Comparison of ENCODE assay signal across 9 mouse cellular contexts in genomic region chr6:50526597-50527024, GRCm38 (mm10). TPM values are rescaled to one million over a fixed set of nuclear protein-coding genes. Genes with fewer than 3 reads are reported as not detected.
DNase-seq lines count a peak whose midpoint lies in the region; ATAC-seq and TF ChIP-seq lines count a peak whose summit lies in the region.
"Had no signal": no experiment of that assay in that cellular context is flagged by ENCODE, and none has a peak within 500 bp of the region (broad histone marks: within the 10 kb centered on the region; RNA-seq: fewer than 3 reads in every experiment).

No protein-coding gene starts in this region.

- peak; percentile 57 for DNase-seq in kidney, adult 11 months
- peak; percentile 82 for DNase-seq in adrenal gland, postnatal 14 days
- DNase-seq in embryo, embryonic 11.5 days (ENCODE audit: low read depth, low spot score): peak; percentile 65
- peak; percentile 78 to 81 for DNase-seq in left cerebral cortex, adult 18-20 months (ENCODE audit: low spot score in 2 of 2)
- peak; percentile 65 for DNase-seq in stomach, postnatal 0 days (ENCODE audit: low spot score)

- 33% methylated on average over 7 of the region's 7 CpGs for WGBS in kidney, embryonic 15.5 days
- 18% methylated on average over 7 of the region's 7 CpGs for WGBS in midbrain, embryonic 15.5 days
- 27% methylated on average over 7 of the region's 7 CpGs for WGBS in stomach, postnatal 0 days

- TF ChIP-seq EP300 in stomach, postnatal 0 days (optimal IDR thresholded peaks at IDR 0.05): no peak

- no peak overlapping the region for H3K4me2 ChIP-seq in kidney, embryonic 15.5 days
- H3K4me2 ChIP-seq in midbrain, embryonic 15.5 days: no peak overlapping the region
- H3K4me2 ChIP-seq in stomach, postnatal 0 days (replicated peaks; ENCODE audit: low read depth): no peak overlapping the region

- peaks cover 7% of the 10 kb centered on the region for H3K4me1 ChIP-seq in kidney, embryonic 15.5 days
- peaks cover 3% of the 10 kb centered on the region for H3K4me1 ChIP-seq in midbrain, embryonic 15.5 days
- no peaks in the 10 kb centered on the region for H3K4me1 ChIP-seq in stomach, postnatal 0 days (replicated peaks; ENCODE audit: control insufficient read depth, insufficient read depth)

- no peak overlapping the region for H3K9ac ChIP-seq in kidney, embryonic 15.5 days
- no peak overlapping the region for H3K9ac ChIP-seq in midbrain, embryonic 15.5 days
- no peak overlapping the region for H3K9ac ChIP-seq in stomach, postnatal 0 days (ENCODE audit: low read length)

- no peaks in the 10 kb centered on the region for H3K36me3 ChIP-seq in kidney, embryonic 15.5 days
- H3K36me3 ChIP-seq in midbrain, embryonic 15.5 days (replicated peaks): no peaks in the 10 kb centered on the region
- H3K36me3 ChIP-seq in stomach, postnatal 0 days (ENCODE audit: control insufficient read depth, insufficient read depth, low read length): no peaks in the 10 kb centered on the region

- H3K27ac ChIP-seq in kidney, embryonic 15.5 days: no peak overlapping the region
- no peak overlapping the region for H3K27ac ChIP-seq in midbrain, embryonic 15.5 days
- no peak overlapping the region for H3K27ac ChIP-seq in stomach, postnatal 0 days (replicated peaks)

- TF ChIP-seq CTCF in stomach, postnatal 0 days (IDR thresholded peaks at IDR 0.05; ENCODE audit: low read depth): peak; percentile 97

- no peak for ATAC-seq in kidney, embryonic 15.5 days (replicated peaks; ENCODE audit: low FRiP score)
- ATAC-seq in hematopoietic stem cell, adult 5-6 weeks (replicated peaks in 1 of 2; ENCODE audit: insufficient read depth in 1 of 2, low FRiP score in 2 of 2, low TSS enrichment in 1 of 2, low read depth in 1 of 2, poor library complexity in 2 of 2, severe bottlenecking in 2 of 2): peak; percentile 62 to 73; a peak in 3 of 4 replicates
- peak; percentile 62; the same call in 1 of the 2 replicates for ATAC-seq in midbrain, embryonic 15.5 days (replicated peaks)
- 0 out of 2 replicates have a peak, but pooled peaks have one; percentile 48 for ATAC-seq in stomach, postnatal 0 days (ENCODE audit: low FRiP score, low TSS enrichment)

- no peaks in the 10 kb centered on the region for H3K9me3 ChIP-seq in kidney, embryonic 15.5 days (replicated peaks)
- no peaks in the 10 kb centered on the region for H3K9me3 ChIP-seq in midbrain, embryonic 15.5 days
- H3K9me3 ChIP-seq in stomach, postnatal 0 days (ENCODE audit: control insufficient read depth, low read length): no peaks in the 10 kb centered on the region

- H3K4me3 ChIP-seq in kidney, embryonic 15.5 days (replicated peaks): no peak overlapping the region
- no peak overlapping the region for H3K4me3 ChIP-seq in midbrain, embryonic 15.5 days
- no peak overlapping the region for H3K4me3 ChIP-seq in stomach, postnatal 0 days (ENCODE audit: low read depth, low read length)
- H3K4me3 ChIP-seq: erythroblast, embryonic 14.5 days had no signal

- H3K27me3 ChIP-seq in kidney, embryonic 15.5 days: no peaks in the 10 kb centered on the region
- no peaks in the 10 kb centered on the region for H3K27me3 ChIP-seq in midbrain, embryonic 15.5 days (replicated peaks)
- no peaks in the 10 kb centered on the region for H3K27me3 ChIP-seq in stomach, postnatal 0 days (ENCODE audit: control insufficient read depth, insufficient read depth, low read length)

RNA-seq across cellular contexts. Expression of gene Cycs, which starts 39.7 kb away (rescaled TPM):
- polyA plus RNA-seq in kidney, embryonic 15.5 days (2015; fragmentation: Nextera tagmentation; extraction: Ambion mirVana): 79.5 and 88.2 TPM in 2 replicates
- 110 and 115 TPM in 2 replicates for total RNA-seq in adrenal gland, postnatal 14 days (2021)
- total RNA-seq in hematopoietic stem cell, adult 5-6 weeks (2017): 71.9 and 119 TPM in 2 replicates
- 10 to 100 TPM; 42.4 to 43.2 TPM for total RNA-seq in left cerebral cortex, adult 18-20 months (2021)
- polyA plus RNA-seq in midbrain, embryonic 15.5 days (2015; fragmentation: Nextera tagmentation; extraction: Ambion mirVana): 65.9 and 67.7 TPM in 2 replicates
- 79.1 and 84.4 TPM in 2 replicates for polyA plus RNA-seq in stomach, postnatal 0 days (2015; fragmentation: Nextera tagmentation; extraction: Ambion mirVana)
